ENCODE assay signal across 24 mouse cellular contexts in the genomic region with DNA sequence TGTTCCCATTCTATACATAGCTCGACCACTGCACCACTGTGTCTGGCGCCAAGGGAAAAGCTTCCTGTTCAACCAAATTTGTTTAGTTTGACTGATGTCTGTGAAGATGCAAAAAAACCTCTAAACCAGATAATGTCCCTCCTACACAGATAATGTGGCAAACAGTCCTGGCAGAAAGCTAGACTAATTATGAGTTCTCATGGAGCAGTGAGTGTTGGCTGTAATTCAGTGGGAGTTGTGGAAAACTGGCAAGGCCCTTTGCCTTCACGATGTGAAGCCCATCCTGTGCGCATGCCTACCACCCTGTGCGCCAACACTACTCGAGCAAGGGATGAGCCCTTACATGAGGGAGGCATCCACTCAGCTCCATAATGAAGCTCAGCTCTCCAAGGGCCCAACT. TPM values are rescaled to one million over a fixed set of nuclear protein-coding genes. Genes with fewer than 3 reads are reported as not detected.
DNase-seq lines count a peak whose midpoint lies in the region; ATAC-seq and TF ChIP-seq lines count a peak whose summit lies in the region.
"Had no signal": no experiment of that assay in that cellular context is flagged by ENCODE, and none has a peak within 500 bp of the region (broad histone marks: within the 10 kb centered on the region; RNA-seq: fewer than 3 reads in every experiment).

No protein-coding gene starts in this region.

- no peak for TF ChIP-seq CTCF in left cerebral cortex, adult 2 months (IDR thresholded peaks at IDR 0.05)

- intact Hi-C loops in left cerebral cortex, adult 2 months (cut with DNase I): loop anchor here (10.0 kb wide), 1 partner anchor 401 kb away; no protein-coding TSS in a partner anchor
- intact Hi-C loops in left cerebral cortex, postnatal 4 days (cut with DNase I): loop anchor here (10.0 kb wide), 1 partner anchor 401 kb away; no protein-coding TSS in a partner anchor

- no peak for ATAC-seq in frontal cortex, adult (ENCODE audit: low TSS enrichment)
- ATAC-seq: CD4-positive, CD25-positive, alpha-beta regulatory T cell, adult 4 months; forebrain, embryonic 14.5 days; intestine, embryonic 16.5 days had no signal

- no peak overlapping the region for H3K4me3 ChIP-seq in left cerebral cortex, adult 2 months
- H3K4me3 ChIP-seq: embryonic facial prominence, embryonic 12.5 days; erythroblast, embryonic 14.5 days; heart, embryonic 13.5 days; hindbrain, embryonic 15.5 days; limb, embryonic 12.5 days; midbrain, embryonic 12.5 days had no signal

- H3K27ac ChIP-seq in left cerebral cortex, adult 2 months: no peak overlapping the region
- H3K27ac ChIP-seq: embryonic facial prominence, embryonic 12.5 days; heart, embryonic 13.5 days; hindbrain, embryonic 15.5 days; limb, embryonic 12.5 days; liver, embryonic 14.5 days; midbrain, embryonic 12.5 days had no signal

- peak; percentile 2 to 3 for DNase-seq in frontal cortex, postnatal 10 days (ENCODE audit: low spot score in 2 of 2)
- DNase-seq in left cerebral cortex, adult 2 months (ENCODE audit: extremely low spot score in 1 of 2, low spot score in 2 of 2): peak; percentile 5 to 8
- DNase-seq in left cerebral cortex, postnatal 4 days: no peak
- DNase-seq in right cerebral cortex, postnatal 10 days (ENCODE audit: low spot score in 2 of 2): peak; percentile 27 to 30
- DNase-seq in right cerebral cortex, adult 18-20 months: no peak
- DNase-seq in testis, postnatal 10 days (ENCODE audit: low spot score): peak; percentile 20
- DNase-seq in yolk sac, embryonic 10.5 days (ENCODE audit: low spot score): no peak
- DNase-seq: cerebellum, adult 11 months had no signal

RNA-seq across cellular contexts. Expression of a gene that starts 4.9 kb away (rescaled TPM):
- total RNA-seq in left cerebral cortex, adult 2 months (2021): under 1 TPM in 1 of 2 experiments, not detected in 1; 0.14 TPM
- total RNA-seq in left cerebral cortex, postnatal 4 days (2021): 10 to 100 TPM in 1 of 2 experiments, 1 to 10 TPM in 1; 8.1 to 10.0 TPM
- total RNA-seq: layer of hippocampus, adult 18-20 months; megakaryocyte progenitor cell, adult 5-6 weeks; monocyte, adult 5-6 weeks had no signal

RNA-seq across cellular contexts. Expression of a gene that starts 36.0 kb away (rescaled TPM):
- under 1 TPM in 1 of 2 experiments, not detected in 1; 0.20 TPM for total RNA-seq in left cerebral cortex, adult 2 months (2021)
- total RNA-seq in left cerebral cortex, postnatal 4 days (2021): 1 to 10 TPM in 1 of 2 experiments, not detected in 1; 1.1 TPM
- total RNA-seq: adrenal gland, postnatal 10 days; ES-E14; layer of hippocampus, adult 18-20 months; megakaryocyte progenitor cell, adult 5-6 weeks; monocyte, adult 5-6 weeks had no signal

RNA-seq across cellular contexts. Expression of a gene that starts 36.0 kb away (rescaled TPM):
- 100 to 1,000 TPM; 748 to 772 TPM for total RNA-seq in left cerebral cortex, adult 2 months (2021)
- total RNA-seq in left cerebral cortex, postnatal 4 days (2021): 100 to 1,000 TPM; 227 to 254 TPM

Comparison
In these comparisons a context has a peak if more than half of its experiments do, and no peak if none do; other contexts are left out.
1. DNase-seq: peak in frontal cortex, postnatal 10 days (2 of 2), left cerebral cortex, adult 2 months (2 of 2), right cerebral cortex, postnatal 10 days (2 of 2) and testis, postnatal 10 days (single experiment); none in left cerebral cortex, postnatal 4 days (single experiment), right cerebral cortex, adult 18-20 months (single experiment) and yolk sac, embryonic 10.5 days (single experiment).
2. RNA of a gene that starts 4.9 kb away (total RNA-seq): 8.1 to 10.0 TPM in left cerebral cortex, postnatal 4 days; 0.14 TPM in left cerebral cortex, adult 2 months; every median in the first group is over 4 times any median in the second.